Mouse (Mus musculus): ENCODE measurements around the gene Dusp9. TPM values are rescaled to one million over a fixed set of nuclear protein-coding genes. Genes with fewer than 3 reads are reported as not detected.

The Dusp9 gene
- polyA plus RNA-seq, 2 experiments = 9.3 to 24.7 TPM

- Histone ChIP-seq H3K9ac (replicated peaks) (no peak overlapping the region), H3K36me3 (replicated peaks; ENCODE audit: control insufficient read depth, insufficient read depth, low read depth) (0 out of 2 replicates have a peak, but pooled peaks cover 2% of the 10 kb centered on the region), H3K4me3 (ENCODE audit: insufficient read depth in 1 of 2, low read depth in 2 of 2, low read length in 2 of 2) (no peak overlapping the region), H3K27me3 (ENCODE audit: control insufficient read depth, insufficient read depth, low read length) (no peaks in the 10 kb centered on the region), H3K4me1 (replicated peaks; ENCODE audit: control insufficient read depth in 2 of 2, insufficient read depth in 2 of 2, low read length in 1 of 2) (no peaks in the 10 kb centered on the region), H3K4me2 (ENCODE audit: low read depth) (no peak overlapping the region), H3K27ac (no peak overlapping the region), H3K9me3 (ENCODE audit: control insufficient read depth, low read length) (no peaks in the 10 kb centered on the region)
- ATAC-seq (ENCODE audit: insufficient read depth) (no peak), DNase-seq (ENCODE audit: low read depth in 3 of 3, low spot score in 3 of 3) (no peak)
- TF ChIP-seq EP300 (IDR thresholded peaks at IDR 0.05; ENCODE audit: low read depth) (no peak), CTCF (IDR thresholded peaks at IDR 0.05; ENCODE audit: low read depth) (no peak)
These were observed 45.8 kb downstream of the Dusp9 start for GRCm38 (mm10) chrX:73684978-73685377.

- Histone ChIP-seq H3K4me3 (ENCODE audit: insufficient read depth in 1 of 2, low read depth in 2 of 2, low read length in 2 of 2) (no peak overlapping the region), H3K4me2 (ENCODE audit: low read depth) (no peak overlapping the region), H3K9me3 (ENCODE audit: control insufficient read depth, low read length) (no peaks in the 10 kb centered on the region), H3K9ac (replicated peaks) (no peak overlapping the region), H3K27ac (no peak overlapping the region), H3K27me3 (ENCODE audit: control insufficient read depth, insufficient read depth, low read length) (no peaks in the 10 kb centered on the region), H3K36me3 (replicated peaks; ENCODE audit: control insufficient read depth, insufficient read depth, low read depth) (0 out of 2 replicates have a peak, but pooled peaks cover 2% of the 10 kb centered on the region), H3K4me1 (replicated peaks; ENCODE audit: control insufficient read depth in 2 of 2, insufficient read depth in 2 of 2, low read length in 1 of 2) (no peaks in the 10 kb centered on the region)
- TF ChIP-seq EP300 (IDR thresholded peaks at IDR 0.05; ENCODE audit: low read depth) (no peak), CTCF (IDR thresholded peaks at IDR 0.05; ENCODE audit: low read depth) (no peak)
- ATAC-seq (ENCODE audit: insufficient read depth) = no peak
- no peak for DNase-seq (ENCODE audit: low read depth in 3 of 3, low spot score in 3 of 3)
- 71% methylated on average over 3 of the region's 3 CpGs for WGBS (ENCODE audit: insufficient replicate concordance)
These were observed 46.4 kb downstream of the Dusp9 start for GRCm38 (mm10) chrX:73685629-73686028.

- Histone ChIP-seq H3K36me3 (replicated peaks; ENCODE audit: control insufficient read depth, insufficient read depth, low read depth) (0 out of 2 replicates have a peak, but pooled peaks cover 2% of the 10 kb centered on the region), H3K27me3 (ENCODE audit: control insufficient read depth, insufficient read depth, low read length) (no peaks in the 10 kb centered on the region), H3K4me2 (ENCODE audit: low read depth) (no peak overlapping the region), H3K4me1 (replicated peaks; ENCODE audit: control insufficient read depth in 2 of 2, insufficient read depth in 2 of 2, low read length in 1 of 2) (no peaks in the 10 kb centered on the region), H3K27ac (no peak overlapping the region), H3K9ac (replicated peaks) (no peak overlapping the region), H3K9me3 (ENCODE audit: control insufficient read depth, low read length) (no peaks in the 10 kb centered on the region), H3K4me3 (ENCODE audit: insufficient read depth in 1 of 2, low read depth in 2 of 2, low read length in 2 of 2) (no peak overlapping the region)
- 54% methylated on average over 5 of the region's 5 CpGs for WGBS (ENCODE audit: insufficient replicate concordance)
- no peak for DNase-seq (ENCODE audit: low read depth in 3 of 3, low spot score in 3 of 3)
- ATAC-seq (ENCODE audit: insufficient read depth) = no peak
- TF ChIP-seq EP300 (IDR thresholded peaks at IDR 0.05; ENCODE audit: low read depth) (no peak), CTCF (IDR thresholded peaks at IDR 0.05; ENCODE audit: low read depth) (peak; percentile 75)
These were observed 51.9 kb downstream of the Dusp9 start for GRCm38 (mm10) chrX:73690917-73691629.

Other genes starting within 250 kb of the Dusp9 start
- gene Gm18336, start 240.7 kb upstream of the Dusp9 start, polyA plus RNA-seq (2012; rRNA removed) = not detected in 2 replicates
- not detected in 2 replicates for gene Gm18336, start 240.7 kb upstream of the Dusp9 start, polyA plus RNA-seq (2014; fragmentation: Nextera tagmentation; extraction: Ambion mirVana)
- gene Zfp92, start 228.3 kb upstream of the Dusp9 start, polyA plus RNA-seq (2012; rRNA removed) = 0.01 TPM in 2 replicates
- gene Zfp92, start 228.3 kb upstream of the Dusp9 start, polyA plus RNA-seq (2014; fragmentation: Nextera tagmentation; extraction: Ambion mirVana) = not detected in 2 replicates
- not detected in 2 replicates for gene Trex2, start 204.1 kb upstream of the Dusp9 start, polyA plus RNA-seq (2012; rRNA removed)
- gene Trex2, start 204.1 kb upstream of the Dusp9 start, polyA plus RNA-seq (2014; fragmentation: Nextera tagmentation; extraction: Ambion mirVana) = not detected in 2 replicates
- gene Haus7, start 180.4 kb upstream of the Dusp9 start, polyA plus RNA-seq (2012; rRNA removed) = 22.7 and 26.9 TPM in 2 replicates
- gene Haus7, start 180.4 kb upstream of the Dusp9 start, polyA plus RNA-seq (2014; fragmentation: Nextera tagmentation; extraction: Ambion mirVana) = 37.4 and 40.6 TPM in 2 replicates
- 19.0 and 20.6 TPM in 2 replicates for gene Bgn, start 155.8 kb upstream of the Dusp9 start, polyA plus RNA-seq (2012; rRNA removed)
- gene Bgn, start 155.8 kb upstream of the Dusp9 start, polyA plus RNA-seq (2014; fragmentation: Nextera tagmentation; extraction: Ambion mirVana) = 11.1 and 11.8 TPM in 2 replicates
- 0.01 TPM in 1 of 2 replicates, not detected in the other for gene Atp2b3, start 136.3 kb upstream of the Dusp9 start, polyA plus RNA-seq (2012; rRNA removed)
- not detected in 2 replicates for gene Atp2b3, start 136.3 kb upstream of the Dusp9 start, polyA plus RNA-seq (2014; fragmentation: Nextera tagmentation; extraction: Ambion mirVana)
- 0.89 and 0.93 TPM in 2 replicates for gene Pnck, start 20.7 kb downstream of the Dusp9 start, polyA plus RNA-seq (2012; rRNA removed)
- gene Pnck, start 20.7 kb downstream of the Dusp9 start, polyA plus RNA-seq (2014; fragmentation: Nextera tagmentation; extraction: Ambion mirVana) = 0.96 TPM in 2 replicates
- gene Slc6a8, start 33.7 kb downstream of the Dusp9 start, polyA plus RNA-seq (2012; rRNA removed) = 1.7 and 2.0 TPM in 2 replicates
- gene Slc6a8, start 33.7 kb downstream of the Dusp9 start, polyA plus RNA-seq (2014; fragmentation: Nextera tagmentation; extraction: Ambion mirVana) = 0.29 and 0.34 TPM in 2 replicates
- 31.6 and 41.7 TPM in 2 replicates for gene Bcap31, start 76.8 kb downstream of the Dusp9 start, polyA plus RNA-seq (2012; rRNA removed)
- gene Bcap31, start 76.8 kb downstream of the Dusp9 start, polyA plus RNA-seq (2014; fragmentation: Nextera tagmentation; extraction: Ambion mirVana) = 136 and 137 TPM in 2 replicates
- gene Abcd1, start 77.2 kb downstream of the Dusp9 start, polyA plus RNA-seq (2012; rRNA removed) = 5.9 and 6.1 TPM in 2 replicates
- gene Abcd1, start 77.2 kb downstream of the Dusp9 start, polyA plus RNA-seq (2014; fragmentation: Nextera tagmentation; extraction: Ambion mirVana) = 6.5 and 6.6 TPM in 2 replicates
- 0.26 and 0.31 TPM in 2 replicates for gene Plxnb3, start 117.7 kb downstream of the Dusp9 start, polyA plus RNA-seq (2012; rRNA removed)
- gene Plxnb3, start 117.7 kb downstream of the Dusp9 start, polyA plus RNA-seq (2014; fragmentation: Nextera tagmentation; extraction: Ambion mirVana) = 0.08 and 0.14 TPM in 2 replicates
- 0.04 and 0.12 TPM in 2 replicates for gene Srpk3, start 135.0 kb downstream of the Dusp9 start, polyA plus RNA-seq (2012; rRNA removed)
- 0.05 and 0.11 TPM in 2 replicates for gene Srpk3, start 135.0 kb downstream of the Dusp9 start, polyA plus RNA-seq (2014; fragmentation: Nextera tagmentation; extraction: Ambion mirVana)
- 143 TPM in 2 replicates for gene Idh3g, start 147.5 kb downstream of the Dusp9 start, polyA plus RNA-seq (2012; rRNA removed)
- gene Idh3g, start 147.5 kb downstream of the Dusp9 start, polyA plus RNA-seq (2014; fragmentation: Nextera tagmentation; extraction: Ambion mirVana) = 128 and 140 TPM in 2 replicates
- 117 and 139 TPM in 2 replicates for gene Ssr4, start 147.6 kb downstream of the Dusp9 start, polyA plus RNA-seq (2012; rRNA removed)
- 200 and 203 TPM in 2 replicates for gene Ssr4, start 147.6 kb downstream of the Dusp9 start, polyA plus RNA-seq (2014; fragmentation: Nextera tagmentation; extraction: Ambion mirVana)
- gene Pdzd4, start 185.6 kb downstream of the Dusp9 start, polyA plus RNA-seq (2012; rRNA removed) = 0.23 and 0.30 TPM in 2 replicates
- gene Pdzd4, start 185.6 kb downstream of the Dusp9 start, polyA plus RNA-seq (2014; fragmentation: Nextera tagmentation; extraction: Ambion mirVana) = 0.08 TPM in 1 of 2 replicates, not detected in the other